Mouse (Mus musculus): Measurements from ENCODE around the gene Fam178b. TPM values are rescaled to one million over a fixed set of nuclear protein-coding genes. Genes with fewer than 3 reads are reported as not detected.
A peak's percentile ranks its signal among the peaks of the same experiment; 100 is the strongest.

Fam178b gene
- polyA plus RNA-seq, 1 experiment = not detected

GRCm38 (mm10) chr1:36615188-36615587 lies 67.8 kb downstream of the Fam178b start:
- TF ChIP-seq CTCF (IDR thresholded peaks at IDR 0.05; ENCODE audit: insufficient read depth, low read depth, low read length) = no peak
- no peak for TF ChIP-seq POLR2A (IDR thresholded peaks at IDR 0.05; ENCODE audit: insufficient read depth, low read depth, low read length)
- Histone ChIP-seq H3K4me3 (ENCODE audit: insufficient read depth, low read depth, low read length) (no peak overlapping the region), H3K4me1 (ENCODE audit: control insufficient read depth, insufficient read depth, low read length) (peaks cover 16% of the 10 kb centered on the region), H3K27ac (ENCODE audit: insufficient read depth, low read depth, low read length) (no peak overlapping the region)
- WGBS = 73% methylated on average over 8 of the region's 8 CpGs

GRCm38 (mm10) chr1:36614584-36614983 lies 68.4 kb downstream of the Fam178b start:
- peaks cover 16% of the 10 kb centered on the region for H3K4me1 ChIP-seq (ENCODE audit: control insufficient read depth, insufficient read depth, low read length)
- no peak overlapping the region for H3K27ac ChIP-seq (ENCODE audit: insufficient read depth, low read depth, low read length)
- H3K4me3 ChIP-seq (ENCODE audit: insufficient read depth, low read depth, low read length) = no peak overlapping the region
- TF ChIP-seq POLR2A (IDR thresholded peaks at IDR 0.05; ENCODE audit: insufficient read depth, low read depth, low read length) = no peak
- no peak for TF ChIP-seq CTCF (IDR thresholded peaks at IDR 0.05; ENCODE audit: insufficient read depth, low read depth, low read length)
- WGBS = 90% methylated on average over 1 of the region's 1 CpGs

- 92% methylated on average over 10 of the region's 10 CpGs for WGBS
- H3K4me3 ChIP-seq (ENCODE audit: insufficient read depth, low read depth, low read length) = no peak overlapping the region
- TF ChIP-seq POLR2A (IDR thresholded peaks at IDR 0.05; ENCODE audit: insufficient read depth, low read depth, low read length) (no peak), CTCF (IDR thresholded peaks at IDR 0.05; ENCODE audit: insufficient read depth, low read depth, low read length) (no peak)
- H3K4me1 ChIP-seq (ENCODE audit: control insufficient read depth, insufficient read depth, low read length) = peaks cover 20% of the 10 kb centered on the region
- H3K27ac ChIP-seq (ENCODE audit: insufficient read depth, low read depth, low read length) = no peak overlapping the region
These were observed 69.5 kb downstream of the Fam178b start for GRCm38 (mm10) chr1:36613374-36613895.

GRCm38 (mm10) chr1:36612362-36612761 lies 70.6 kb downstream of the Fam178b start:
- H3K4me3 ChIP-seq (ENCODE audit: insufficient read depth, low read depth, low read length) = no peak overlapping the region
- 66% methylated on average over 6 of the region's 6 CpGs for WGBS
- TF ChIP-seq CTCF (IDR thresholded peaks at IDR 0.05; ENCODE audit: insufficient read depth, low read depth, low read length) (no peak), POLR2A (IDR thresholded peaks at IDR 0.05; ENCODE audit: insufficient read depth, low read depth, low read length) (no peak)
- H3K4me1 ChIP-seq (ENCODE audit: control insufficient read depth, insufficient read depth, low read length) = peaks cover 26% of the 10 kb centered on the region
- H3K27ac ChIP-seq (ENCODE audit: insufficient read depth, low read depth, low read length) = no peak overlapping the region

- H3K4me3 ChIP-seq (ENCODE audit: insufficient read depth, low read depth, low read length) = no peak overlapping the region
- H3K27ac ChIP-seq (ENCODE audit: insufficient read depth, low read depth, low read length) = no peak overlapping the region
- WGBS = 69% methylated on average over 13 of the region's 13 CpGs
- TF ChIP-seq POLR2A (IDR thresholded peaks at IDR 0.05; ENCODE audit: insufficient read depth, low read depth, low read length) (no peak), CTCF (IDR thresholded peaks at IDR 0.05; ENCODE audit: insufficient read depth, low read depth, low read length) (no peak)
- H3K4me1 ChIP-seq (ENCODE audit: control insufficient read depth, insufficient read depth, low read length) = peaks cover 34% of the 10 kb centered on the region
These were observed 71.4 kb downstream of the Fam178b start for GRCm38 (mm10) chr1:36611449-36612123.

GRCm38 (mm10) chr1:36608211-36608610 lies 74.8 kb downstream of the Fam178b start:
- TF ChIP-seq POLR2A (IDR thresholded peaks at IDR 0.05; ENCODE audit: insufficient read depth, low read depth, low read length) (no peak), CTCF (IDR thresholded peaks at IDR 0.05; ENCODE audit: insufficient read depth, low read depth, low read length) (no peak)
- peaks cover 55% of the 10 kb centered on the region for H3K4me1 ChIP-seq (ENCODE audit: control insufficient read depth, insufficient read depth, low read length)
- WGBS = 88% methylated on average over 4 of the region's 4 CpGs
- no peak overlapping the region for H3K27ac ChIP-seq (ENCODE audit: insufficient read depth, low read depth, low read length)
- no peak overlapping the region for H3K4me3 ChIP-seq (ENCODE audit: insufficient read depth, low read depth, low read length)

- Histone ChIP-seq H3K4me3 (ENCODE audit: insufficient read depth, low read depth, low read length) (no peak overlapping the region), H3K4me1 (ENCODE audit: control insufficient read depth, insufficient read depth, low read length) (peaks cover 53% of the 10 kb centered on the region), H3K27ac (ENCODE audit: insufficient read depth, low read depth, low read length) (peak overlapping the region; percentile 62; the same call in 1 of the 2 replicates)
- 15% methylated on average over 7 of the region's 7 CpGs for WGBS
- TF ChIP-seq POLR2A (IDR thresholded peaks at IDR 0.05; ENCODE audit: insufficient read depth, low read depth, low read length) (no peak), CTCF (IDR thresholded peaks at IDR 0.05; ENCODE audit: insufficient read depth, low read depth, low read length) (no peak)
These were observed 76.0 kb downstream of the Fam178b start for GRCm38 (mm10) chr1:36606951-36607350.

GRCm38 (mm10) chr1:36604254-36605156 lies 78.5 kb downstream of the Fam178b start:
- TF ChIP-seq CTCF (IDR thresholded peaks at IDR 0.05; ENCODE audit: insufficient read depth, low read depth, low read length) (no peak), POLR2A (IDR thresholded peaks at IDR 0.05; ENCODE audit: insufficient read depth, low read depth, low read length) (no peak)
- Histone ChIP-seq H3K4me3 (ENCODE audit: insufficient read depth, low read depth, low read length) (no peak overlapping the region), H3K27ac (ENCODE audit: insufficient read depth, low read depth, low read length) (no peak overlapping the region), H3K4me1 (ENCODE audit: control insufficient read depth, insufficient read depth, low read length) (peaks cover 54% of the 10 kb centered on the region)
- WGBS = 87% methylated on average over 12 of the region's 12 CpGs

GRCm38 (mm10) chr1:36603361-36603760 lies 79.6 kb downstream of the Fam178b start:
- no peak overlapping the region for H3K4me3 ChIP-seq (ENCODE audit: insufficient read depth, low read depth, low read length)
- H3K27ac ChIP-seq (ENCODE audit: insufficient read depth, low read depth, low read length) = 0 out of 2 replicates have a peak overlapping the region, but pooled peaks have one; percentile 13

More at GRCm38 (mm10) chr1:36603361-36603760, 79.6 kb downstream of the Fam178b start:
- H3K4me1 ChIP-seq (ENCODE audit: control insufficient read depth, insufficient read depth, low read length) = peaks cover 55% of the 10 kb centered on the region
- TF ChIP-seq CTCF (IDR thresholded peaks at IDR 0.05; ENCODE audit: insufficient read depth, low read depth, low read length) = no peak
- TF ChIP-seq POLR2A (IDR thresholded peaks at IDR 0.05; ENCODE audit: insufficient read depth, low read depth, low read length) = no peak
- WGBS = 5% methylated on average over 9 of the region's 9 CpGs
